Mouse (Mus musculus): ENCODE data around the gene Sh3bgrl2. TPM values are rescaled to one million over a fixed set of nuclear protein-coding genes. Genes with fewer than 3 reads are reported as not detected.

The Sh3bgrl2 gene
- total RNA-seq, 2 experiments from 2014 or later, result 3.0 TPM

GRCm38 (mm10) chr9:83664951-83665350, 116.8 kb downstream of the Sh3bgrl2 start:
- no peak for DNase-seq (ENCODE audit: low spot score in 2 of 2)

GRCm38 (mm10) chr9:83667031-83667430, 118.9 kb downstream of the Sh3bgrl2 start:
- no peak for DNase-seq (ENCODE audit: low spot score in 2 of 2)

GRCm38 (mm10) chr9:83679626-83680025, 131.5 kb downstream of the Sh3bgrl2 start:
- DNase-seq (ENCODE audit: low spot score in 2 of 2), result no peak

GRCm38 (mm10) chr9:83681661-83682655, 133.8 kb downstream of the Sh3bgrl2 start:
- no peak for DNase-seq (ENCODE audit: low spot score in 2 of 2)

- no peak for DNase-seq (ENCODE audit: low spot score in 2 of 2)
Observed at GRCm38 (mm10) chr9:83686511-83687100, 138.5 kb downstream of the Sh3bgrl2 start.

- DNase-seq (ENCODE audit: low spot score in 2 of 2), result no peak
Observed at GRCm38 (mm10) chr9:83687904-83688303, 139.8 kb downstream of the Sh3bgrl2 start.

Other genes with a start within 250 kb of the Sh3bgrl2 start
- 10 to 100 TPM in 1 of 2 experiments, 1 to 10 TPM in 1; 9.8 to 12.5 TPM for gene Lca5, start 107.2 kb upstream of the Sh3bgrl2 start, total RNA-seq (2021)

Measured in gastrocnemius, postnatal 4 days (tissue).